Mouse (Mus musculus) right cerebral cortex, postnatal 4 days (tissue): ENCODE data around the gene Lgals3bp.
"Not testable (repeated sequence)": the region's sequence is repeated elsewhere in the genome, so short reads cannot be mapped to it uniquely, and the experiment has no call there.

ENCODE experiments used
- DNase-seq: peaks from one replicate; pipeline ENCODE4 v3.0.0-alpha.2; 2022

Gene Lgals3bp

DNA sequence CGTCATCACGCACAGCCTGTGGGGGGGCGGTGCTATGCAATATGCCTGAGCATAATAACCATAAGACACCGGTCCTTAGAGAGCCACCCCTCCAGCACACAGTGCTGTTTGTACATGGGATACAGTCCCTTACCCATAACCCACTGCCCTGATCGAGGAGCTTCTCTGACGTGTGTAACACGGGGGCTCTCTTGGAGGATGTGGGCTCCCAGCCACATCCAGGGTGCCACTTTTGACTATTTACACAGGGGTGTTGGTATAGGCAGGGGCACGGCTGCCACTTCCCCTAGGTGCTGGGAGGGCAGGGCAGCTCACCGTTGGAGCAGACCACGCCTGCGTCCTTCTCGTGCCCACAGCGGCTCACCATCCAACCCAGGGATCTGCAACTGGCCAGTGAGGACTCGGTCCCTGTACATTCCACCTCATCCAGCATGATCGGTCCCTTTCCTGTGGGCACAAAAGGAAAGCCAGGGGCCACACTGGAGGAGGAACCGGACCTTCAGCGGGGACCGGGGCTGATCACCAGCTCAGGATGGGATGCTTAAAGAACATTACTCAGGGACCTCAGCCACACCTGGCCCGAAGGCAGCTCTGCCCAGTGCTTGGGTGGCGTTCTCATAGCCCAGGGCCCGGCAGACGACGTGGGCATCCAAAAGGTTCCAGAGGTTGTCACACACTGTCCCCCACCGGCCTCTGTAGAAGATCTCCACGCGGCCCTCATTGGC is 3.9 kb downstream of the Lgals3bp start:
- no peak for DNase-seq

DNA sequence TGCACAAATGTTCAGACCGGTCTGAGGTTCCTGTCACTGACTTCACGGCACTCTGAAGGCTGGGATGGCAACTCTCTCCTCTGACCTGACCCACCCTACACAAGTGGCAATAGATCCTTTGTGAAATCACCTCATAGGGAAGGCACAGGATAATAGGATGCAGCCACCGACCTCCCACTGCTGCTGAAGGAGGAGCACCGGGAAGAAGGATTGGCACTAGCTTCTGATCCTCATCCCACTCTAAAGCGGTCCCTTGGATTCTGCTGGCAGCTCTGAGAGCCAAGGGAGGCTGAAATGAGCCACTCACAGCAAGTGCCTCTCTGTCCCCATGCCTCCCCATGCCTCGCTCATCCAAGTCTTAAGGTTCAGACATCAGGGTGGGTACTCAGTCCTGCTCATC is 7.4 kb downstream of the Lgals3bp start:
- DNase-seq: no peak

DNA sequence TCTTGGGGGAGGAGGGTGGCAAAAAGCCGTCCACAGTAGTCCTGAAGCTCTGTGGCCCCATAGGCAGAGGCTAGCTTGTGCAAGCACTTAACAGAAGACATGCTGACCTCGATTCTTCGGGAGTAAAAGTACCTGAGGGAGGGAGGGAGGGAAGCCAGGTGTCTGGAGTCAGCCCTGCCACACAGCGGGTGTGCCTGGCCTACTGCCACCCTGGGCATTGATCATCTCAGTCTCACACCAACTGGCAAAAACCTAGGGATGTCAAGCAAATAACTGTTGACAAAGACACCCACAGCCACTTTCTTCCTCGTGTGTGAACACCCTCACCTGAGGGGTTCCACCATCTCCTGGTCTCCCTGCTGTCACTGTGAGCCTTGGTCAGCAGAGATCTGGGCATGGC is 7.9 kb downstream of the Lgals3bp start:
- DNase-seq: no peak

DNA sequence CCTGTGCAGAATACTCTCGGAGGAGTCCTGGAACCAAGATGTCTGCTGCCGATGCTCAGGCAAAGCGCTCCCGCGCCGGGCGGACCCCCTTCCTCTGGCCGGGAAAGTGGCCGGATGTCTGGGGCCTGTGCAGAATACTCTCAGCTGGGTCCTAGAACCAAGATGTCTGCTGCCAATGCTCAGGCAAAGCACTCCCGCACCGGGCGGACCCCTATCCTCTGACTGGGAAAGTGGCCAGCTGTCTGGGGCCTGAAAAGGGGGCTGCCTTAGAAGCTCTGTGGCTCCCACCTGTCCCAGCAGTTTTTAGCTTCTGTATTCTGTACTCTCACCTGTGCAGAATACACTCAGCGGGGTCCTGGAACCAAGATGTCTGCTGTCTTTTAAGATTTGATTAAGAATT is 14.1 kb downstream of the Lgals3bp start:
- not testable (repeated sequence) for DNase-seq

- DNase-seq: peak; percentile 90
Measured at GRCm38 (mm10) chr11:118379251-118380009, 22.5 kb downstream of the Lgals3bp start.

GRCm38 (mm10) chr11:118378656-118379055 is 23.2 kb downstream of the Lgals3bp start:
- no peak for DNase-seq

DNA sequence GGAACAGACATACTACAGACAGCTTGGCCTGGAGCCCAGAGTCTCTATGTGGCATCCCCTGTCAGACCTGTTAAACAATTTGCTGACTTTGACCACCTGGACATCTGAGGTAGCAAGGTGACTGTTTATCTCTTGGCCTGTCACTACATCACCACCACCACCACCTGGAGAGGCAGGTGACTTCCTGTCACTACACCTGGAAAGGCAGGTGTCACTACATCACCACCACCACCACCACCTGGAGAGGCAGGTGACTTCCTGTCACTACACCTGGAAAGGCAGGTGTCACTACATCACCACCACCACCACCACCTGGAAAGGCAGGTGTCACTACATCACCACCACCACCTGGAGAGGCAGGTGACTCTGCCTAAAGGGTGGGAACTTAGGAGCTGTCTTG is 25.6 kb downstream of the Lgals3bp start:
- not testable (repeated sequence) for DNase-seq

GRCm38 (mm10) chr11:118375881-118376280 is 26.0 kb downstream of the Lgals3bp start:
- DNase-seq: no peak

- DNase-seq: no peak
Measured at GRCm38 (mm10) chr11:118375461-118375860, 26.4 kb downstream of the Lgals3bp start.

- peak; percentile 60 for DNase-seq
Measured at GRCm38 (mm10) chr11:118375006-118375405, 26.9 kb downstream of the Lgals3bp start.

DNA sequence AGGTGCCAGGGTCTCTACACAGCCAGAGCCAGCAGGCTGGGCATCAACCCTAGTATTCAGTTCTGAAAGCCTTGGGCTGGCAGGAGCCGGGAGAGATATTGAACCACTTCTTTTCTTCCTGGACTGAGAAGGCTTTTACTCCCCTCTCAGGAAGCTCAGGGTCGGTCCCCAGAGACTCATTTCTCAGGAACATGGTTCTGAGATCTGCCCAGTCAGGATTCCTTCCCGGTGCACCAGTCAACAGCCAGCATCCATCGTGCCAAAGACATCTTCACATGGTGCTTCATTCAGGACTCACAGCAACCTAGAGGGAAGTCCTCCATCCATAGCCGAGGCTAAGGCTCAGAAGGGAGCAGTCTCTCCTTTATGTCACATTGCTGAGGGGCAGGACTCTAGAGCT is 27.4 kb downstream of the Lgals3bp start:
- DNase-seq: no peak

DNA sequence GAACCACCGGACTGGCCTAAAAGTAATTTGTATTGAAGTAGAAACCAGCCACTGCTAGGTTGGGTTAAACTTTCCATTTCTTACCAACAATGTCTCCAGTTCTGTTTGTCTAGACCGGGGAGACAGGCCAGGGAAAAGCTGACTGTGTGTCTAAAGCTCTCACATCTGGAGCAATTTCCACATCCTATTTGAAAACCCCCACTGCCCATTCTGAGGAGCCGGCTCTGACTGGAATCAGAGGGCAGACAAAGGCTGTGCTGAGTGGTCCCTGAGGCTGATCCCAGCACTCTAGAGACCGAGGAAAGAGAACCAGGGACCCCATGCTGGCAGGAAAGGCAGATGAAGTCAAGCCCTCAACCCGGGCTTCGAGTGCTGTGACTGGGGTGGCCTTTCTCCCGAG is 29.3 kb downstream of the Lgals3bp start:
- DNase-seq: no peak

DNA sequence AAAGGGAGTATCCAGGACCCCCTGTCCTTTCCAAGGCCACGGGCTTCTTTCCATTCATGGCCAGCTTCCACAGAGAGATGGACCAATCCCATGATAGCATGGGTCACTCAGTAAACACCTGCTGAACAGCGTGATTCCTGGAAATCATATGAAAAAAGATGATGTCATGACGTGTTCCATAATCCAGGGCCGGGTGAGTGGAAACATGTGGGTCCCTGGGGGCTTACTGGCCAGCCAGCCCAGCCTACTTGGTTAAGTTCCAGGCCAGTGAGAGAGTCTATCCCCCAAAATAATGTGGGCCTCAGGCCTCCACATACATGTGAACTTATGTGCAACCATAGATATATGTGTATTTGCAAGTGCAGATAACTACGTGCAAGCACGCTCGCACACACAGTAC is 30.0 kb downstream of the Lgals3bp start:
- no peak for DNase-seq

DNA sequence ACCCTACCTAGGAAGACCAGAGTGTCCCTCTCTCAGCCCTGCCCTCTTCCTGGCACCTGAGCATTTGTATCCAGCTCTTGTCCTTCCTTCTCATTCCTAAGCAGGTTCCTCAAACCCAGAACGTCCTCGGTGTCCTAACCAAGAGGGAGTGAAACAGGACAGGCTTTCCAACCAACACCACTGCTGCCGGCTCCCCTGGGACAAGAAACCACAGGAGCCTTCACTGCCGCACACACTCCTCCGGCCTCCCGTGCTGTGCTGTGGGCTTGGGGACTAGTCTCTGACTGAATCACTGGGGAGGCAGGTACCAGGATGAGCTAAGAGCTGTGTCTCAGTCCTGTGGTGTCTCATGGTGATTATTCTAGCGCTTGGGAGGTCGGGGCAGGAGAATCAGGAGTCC is 32.2 kb downstream of the Lgals3bp start:
- no peak for DNase-seq

- no peak for DNase-seq
Measured at GRCm38 (mm10) chr11:118369251-118369650, 32.6 kb downstream of the Lgals3bp start.

DNA sequence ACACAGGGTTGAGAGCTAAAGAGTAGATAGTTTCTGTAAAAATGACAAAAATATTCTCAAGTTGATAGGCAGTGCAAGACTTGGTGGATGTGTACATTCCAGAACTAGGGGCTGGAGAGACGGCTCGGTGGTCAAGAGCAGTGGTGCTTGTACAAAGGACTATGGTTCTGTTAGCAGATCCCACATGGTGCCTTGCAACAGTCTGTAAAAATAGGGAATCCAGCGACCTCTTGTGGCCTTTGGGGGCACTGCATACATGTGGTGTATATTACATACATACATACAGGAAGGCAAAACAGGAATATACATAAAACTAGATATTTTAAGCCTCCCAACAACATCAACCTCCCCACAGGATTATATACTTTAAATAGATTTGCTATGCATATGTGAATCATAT is 33.6 kb downstream of the Lgals3bp start:
- peak; percentile 46 for DNase-seq

GRCm38 (mm10) chr11:118366559-118366958 is 35.3 kb downstream of the Lgals3bp start:
- no peak for DNase-seq

DNA sequence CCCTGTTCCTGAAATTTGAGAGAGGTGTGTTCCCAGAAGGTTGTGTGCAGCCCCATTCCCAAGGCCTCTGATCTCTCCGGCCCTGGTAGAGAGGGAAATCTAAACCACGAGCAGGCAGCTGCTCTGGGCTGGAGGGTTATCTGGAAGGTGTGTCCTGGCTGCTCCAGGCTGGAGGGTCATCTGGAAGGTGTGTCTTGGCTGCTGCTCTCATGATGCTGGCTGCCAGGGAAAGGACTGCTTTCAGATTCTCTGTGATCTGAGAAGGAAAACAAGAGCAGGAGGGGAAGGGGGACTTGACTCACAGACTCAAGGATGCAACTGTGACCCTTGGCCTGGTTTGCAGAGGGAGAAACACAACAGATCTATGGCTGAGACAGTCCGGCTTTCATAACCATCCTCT is 35.8 kb downstream of the Lgals3bp start:
- no peak for DNase-seq

- no peak for DNase-seq
Measured at GRCm38 (mm10) chr11:118365171-118365570, 36.7 kb downstream of the Lgals3bp start.

GRCm38 (mm10) chr11:118364021-118364420 is 37.9 kb downstream of the Lgals3bp start:
- no peak for DNase-seq

DNA sequence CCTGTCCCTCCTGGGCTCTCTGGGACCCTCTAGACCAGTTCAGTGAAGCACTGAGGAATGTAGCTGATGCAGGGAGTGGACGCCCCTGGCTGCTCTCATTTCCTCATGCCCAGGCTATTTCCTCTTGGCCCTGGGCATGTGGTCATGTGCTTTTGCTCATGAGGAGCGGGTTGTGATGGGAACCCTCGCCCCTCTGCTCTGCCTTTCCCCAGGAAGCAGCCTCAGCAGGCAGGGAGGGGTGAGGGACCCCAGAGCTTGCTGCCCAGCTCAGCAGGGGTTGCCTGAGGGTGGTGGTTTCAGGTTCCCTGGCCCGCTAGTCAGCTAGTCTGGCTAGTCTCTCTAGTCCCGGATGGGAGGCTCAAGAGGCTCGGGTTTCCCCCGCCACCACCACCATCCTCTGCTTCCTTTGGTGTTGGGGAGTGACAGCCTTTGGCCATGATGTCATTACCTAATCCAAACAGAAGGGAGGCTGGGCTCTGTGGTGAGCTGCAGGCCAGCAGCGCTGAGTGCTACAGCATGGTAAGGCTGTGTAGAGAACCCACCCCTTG is 38.8 kb downstream of the Lgals3bp start:
- DNase-seq: no peak

DNA sequence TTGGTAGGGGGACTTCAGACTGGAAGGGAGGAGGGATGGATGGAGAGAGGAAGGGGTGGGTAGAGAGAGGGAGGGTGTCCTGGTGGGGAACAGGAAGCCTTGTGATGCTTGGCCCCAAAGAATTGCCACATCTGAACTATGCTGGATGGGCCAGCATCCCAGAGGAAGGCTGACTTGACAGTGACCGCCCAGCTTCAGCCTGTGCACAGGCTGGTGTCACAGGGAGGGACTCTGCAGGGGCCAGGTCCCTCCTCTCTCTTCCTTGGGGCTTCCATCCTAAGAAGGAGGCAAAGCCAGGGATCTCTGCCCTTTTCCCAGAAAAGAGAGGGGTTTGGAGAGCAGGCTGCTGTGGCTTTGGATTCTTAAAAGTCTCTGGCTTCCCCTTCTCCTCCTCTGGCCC is 39.4 kb downstream of the Lgals3bp start:
- DNase-seq: no peak

DNA sequence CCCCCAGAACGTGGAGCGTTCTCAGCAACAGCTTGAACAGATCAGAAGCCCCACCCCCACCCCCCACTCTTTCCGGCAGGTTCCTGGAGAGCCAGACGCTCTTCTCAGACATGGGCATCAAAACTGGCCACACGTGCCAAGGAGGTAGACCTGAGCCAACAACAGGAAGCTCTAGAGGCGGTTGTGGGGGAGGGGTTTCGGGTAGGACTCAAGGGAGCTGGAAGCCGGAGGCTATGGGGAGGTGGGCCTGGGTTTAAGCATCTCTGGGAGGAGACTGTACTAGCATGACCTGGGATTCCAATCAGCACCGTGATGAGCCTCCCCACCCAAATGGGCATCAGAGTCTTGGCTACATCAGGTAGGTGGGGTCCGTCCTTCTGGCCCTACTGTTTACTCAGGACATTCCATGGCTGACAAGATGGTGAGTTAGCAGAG is 41.0 kb downstream of the Lgals3bp start:
- peak; percentile 59 for DNase-seq

DNA sequence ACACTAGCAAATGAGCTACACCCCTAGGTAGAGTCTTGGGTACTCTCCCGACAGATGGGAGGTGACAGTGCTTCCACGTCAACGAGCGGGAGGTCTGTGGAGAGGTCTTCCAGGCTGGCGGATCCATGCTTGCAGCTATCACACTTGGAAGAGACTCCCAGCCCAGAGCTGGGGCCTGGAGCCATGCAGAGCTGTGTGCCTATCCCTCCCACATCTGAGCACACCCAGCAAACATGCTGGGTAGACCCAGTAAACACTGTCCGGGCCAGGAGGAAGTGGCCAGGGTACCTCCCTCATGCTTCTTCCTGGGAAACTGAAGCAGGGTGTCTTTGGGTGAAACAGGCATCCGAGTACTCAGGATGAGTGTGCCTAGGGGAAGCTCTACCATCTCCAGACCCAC is 41.4 kb downstream of the Lgals3bp start:
- no peak for DNase-seq
